Mouse (Mus musculus): ENCODE measurements around the gene Lce3c. TPM values are rescaled to one million over a fixed set of nuclear protein-coding genes. Genes with fewer than 3 reads are reported as not detected.

Lce3c gene
- polyA plus RNA-seq (2017; shearing (Covaris generic)): not detected

DNA sequence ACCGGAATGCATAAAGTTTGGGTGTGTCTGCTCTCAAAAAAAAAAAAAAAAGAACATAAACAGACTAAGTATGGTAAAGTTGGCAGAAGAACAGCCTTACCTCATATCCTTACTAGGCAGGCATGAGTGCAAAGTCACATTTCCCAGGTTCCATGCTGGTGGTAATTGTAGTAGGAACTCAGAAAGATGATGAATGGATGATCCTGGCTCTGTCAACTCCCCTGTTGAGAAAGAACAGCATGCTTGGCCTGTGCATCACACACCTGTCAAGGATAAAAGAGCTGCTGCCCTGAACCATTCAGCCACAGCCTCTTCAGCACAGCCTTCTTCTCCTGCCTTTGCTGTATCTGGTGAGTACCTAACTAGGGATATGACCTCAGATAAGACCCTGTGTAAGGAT, at the start of gene Lce3c:
Gene Lce3c, plus strand, starts transcription at position 301 of the 400 bp plus-strand sequence.

DNA sequence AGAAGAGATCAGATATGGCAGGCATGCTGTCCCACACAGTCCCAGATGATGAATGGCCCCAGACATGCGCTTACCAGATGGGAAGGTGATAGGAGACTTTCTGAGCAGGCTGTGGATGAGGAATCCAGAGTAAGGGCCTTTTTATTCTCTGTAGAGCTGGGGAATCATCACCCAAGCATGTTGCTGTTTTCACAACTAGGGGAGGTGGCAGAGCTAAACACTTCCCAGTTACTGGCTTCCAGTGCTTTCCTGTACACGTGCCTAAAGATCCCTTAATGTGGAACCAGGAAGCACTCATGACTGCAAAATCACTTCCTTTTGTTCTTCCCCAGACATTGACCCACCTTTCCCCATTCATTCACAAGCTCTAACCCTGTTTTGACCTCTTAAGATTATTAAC, 18.2 kb upstream of the Lce3c start, which contains the start of gene Lce3a:
Gene Lce3a, minus strand, starts transcription at position 101 of the 400 bp plus-strand sequence.

DNA sequence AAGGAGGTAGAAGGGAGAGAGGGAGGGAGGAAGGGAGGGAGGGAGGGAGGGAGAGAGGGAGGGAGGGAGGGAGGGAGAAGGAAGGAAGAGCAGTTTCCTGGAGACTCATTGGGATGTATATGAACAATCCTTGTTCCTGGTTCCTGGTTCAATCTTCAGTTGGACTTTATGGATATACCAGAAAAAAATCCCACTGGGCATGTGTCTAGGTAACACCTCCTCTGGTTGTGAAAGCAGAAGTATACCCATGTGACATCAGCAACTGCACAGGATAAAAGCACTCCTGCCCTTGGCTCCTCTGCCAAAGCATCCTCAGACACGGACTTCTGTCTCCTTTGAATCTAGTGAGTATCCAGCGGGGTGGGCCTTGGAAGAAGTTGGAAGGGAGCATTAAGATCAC, 11.6 kb upstream of the Lce3c start, which contains the start of gene Lce3b:
Gene Lce3b, plus strand, starts transcription at position 301 of the 400 bp plus-strand sequence.

DNA sequence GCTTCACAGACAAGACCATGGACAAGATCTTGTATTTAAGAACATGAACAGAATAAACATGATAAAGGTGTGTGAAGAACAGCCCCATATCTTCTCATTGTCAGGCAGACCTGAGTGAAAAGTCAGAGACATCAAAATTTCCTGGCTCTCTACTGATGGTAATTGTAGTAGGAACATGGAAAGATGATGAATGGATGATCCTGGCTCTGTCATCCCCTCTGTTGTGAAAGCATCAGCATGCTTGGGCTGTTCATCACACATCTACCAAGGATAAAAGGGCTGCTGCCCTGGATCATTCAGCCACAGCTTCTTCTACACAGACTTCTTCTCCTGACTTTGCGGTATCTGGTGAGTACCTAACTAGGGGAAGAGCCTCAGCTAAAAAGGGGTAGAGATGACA, 12.8 kb downstream of the Lce3c start, which contains the start of gene Lce3d:
Gene Lce3d, plus strand, starts transcription at position 301 of the 400 bp plus-strand sequence.

GRCm38 (mm10) chr3:92966761-92967160, 22.5 kb downstream of the Lce3c start, which contains the start of gene Lce3e:
Gene Lce3e (plus strand): TSS chr3:92967061.

DNA sequence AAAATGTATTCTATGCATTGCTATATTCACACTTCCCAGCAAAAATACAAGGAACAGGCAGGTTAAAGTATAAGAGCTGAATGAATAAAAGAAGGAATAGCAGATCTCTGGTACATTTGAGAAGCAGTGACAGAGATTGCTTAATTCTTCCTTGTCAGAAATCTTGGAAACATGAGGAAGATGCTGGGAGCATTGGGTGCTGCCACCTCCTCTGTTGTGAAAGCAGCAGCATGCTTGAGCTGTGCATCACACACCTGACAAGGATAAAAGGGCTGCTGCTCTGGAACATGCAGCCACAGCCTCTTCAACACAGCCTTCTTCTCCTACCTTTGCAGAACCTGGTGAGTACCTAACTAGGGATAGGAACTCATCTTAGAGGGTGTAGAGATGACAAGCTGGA, 47.6 kb downstream of the Lce3c start, which contains the start of gene Lce3f:
Gene Lce3f, plus strand, starts transcription at position 301 of the 400 bp plus-strand sequence.

Other genes with a start within 250 kb of the Lce3c start
- gene Lce1e, start 235.4 kb upstream of the Lce3c start, polyA plus RNA-seq (2017; shearing (Covaris generic)): not detected
- not detected for gene Lce1f, start 224.1 kb upstream of the Lce3c start, polyA plus RNA-seq (2017; shearing (Covaris generic))
- not detected for gene Gm38119, start 205.4 kb upstream of the Lce3c start, polyA plus RNA-seq (2017; shearing (Covaris generic))
- not detected for gene Lce1g, start 192.1 kb upstream of the Lce3c start, polyA plus RNA-seq (2017; shearing (Covaris generic))
- gene Lce1h, start 179.4 kb upstream of the Lce3c start, polyA plus RNA-seq (2017; shearing (Covaris generic)): not detected
- gene Lce1i, start 165.6 kb upstream of the Lce3c start, polyA plus RNA-seq (2017; shearing (Covaris generic)): not detected
- gene Lce1j, start 154.0 kb upstream of the Lce3c start, polyA plus RNA-seq (2017; shearing (Covaris generic)): not detected
- not detected for gene Lce1k, start 136.6 kb upstream of the Lce3c start, polyA plus RNA-seq (2017; shearing (Covaris generic))
- not detected for gene Kprp, start 117.2 kb upstream of the Lce3c start, polyA plus RNA-seq (2017; shearing (Covaris generic))
- not detected for gene Lce1l, start 93.2 kb upstream of the Lce3c start, polyA plus RNA-seq (2017; shearing (Covaris generic))
- gene 2310050C09Rik, start 74.3 kb upstream of the Lce3c start, polyA plus RNA-seq (2017; shearing (Covaris generic)): not detected
- gene Lce3a, start 18.3 kb upstream of the Lce3c start, polyA plus RNA-seq (2017; shearing (Covaris generic)): not detected
- not detected for gene Lce3b, start 11.5 kb upstream of the Lce3c start, polyA plus RNA-seq (2017; shearing (Covaris generic))
- not detected for gene Lce3d, start 12.9 kb downstream of the Lce3c start, polyA plus RNA-seq (2017; shearing (Covaris generic))
- gene Lce3e, start 22.6 kb downstream of the Lce3c start, polyA plus RNA-seq (2017; shearing (Covaris generic)): not detected
- not detected for gene Lce3f, start 47.7 kb downstream of the Lce3c start, polyA plus RNA-seq (2017; shearing (Covaris generic))
- not detected for gene Crct1, start 71.2 kb downstream of the Lce3c start, polyA plus RNA-seq (2017; shearing (Covaris generic))
- not detected for gene Lce1m, start 74.6 kb downstream of the Lce3c start, polyA plus RNA-seq (2017; shearing (Covaris generic))
- gene Gm4858, start 124.3 kb downstream of the Lce3c start, polyA plus RNA-seq (2017; shearing (Covaris generic)): not detected
- gene Crnn, start 200.3 kb downstream of the Lce3c start, polyA plus RNA-seq (2017; shearing (Covaris generic)): not detected